Mouse (Mus musculus) thymus, adult 2 months (tissue): ENCODE results near the gene She. TPM values are rescaled to one million over a fixed set of nuclear protein-coding genes. Genes with fewer than 3 reads are reported as not detected.

Experiments
- DNase-seq: peaks from one replicate; pipeline ENCODE4 v3.0.0; 2021
- H3K27ac ChIP-seq: fragments of 200-500 bp; 2 replicates; pipeline ENCODE4 v1.5.1; 2012; ENCODE audit warnings: low read length, control low read depth; ENCODE audit not compliant: control insufficient read depth, insufficient read depth
- H3K27me3 ChIP-seq: fragments of 200-500 bp; 2 replicates; pipeline ENCODE4 v1.6.1; 2012; ENCODE audit warnings: mild to moderate bottlenecking, low read length, moderate library complexity, mixed read lengths; ENCODE audit not compliant: control insufficient read depth, insufficient read depth
- H3K36me3 ChIP-seq: fragments of 200-500 bp; 2 replicates; pipeline ENCODE4 v1.6.1; 2012; ENCODE audit warnings: mild to moderate bottlenecking, low read length, moderate library complexity; ENCODE audit not compliant: control insufficient read depth, insufficient read depth
- H3K4me1 ChIP-seq: fragments of 200-500 bp; replicated peaks from 2 replicates; pipeline ENCODE4 v1.6.1; 2012; ENCODE audit warnings: low read length; ENCODE audit not compliant: control insufficient read depth, insufficient read depth
- H3K4me3 ChIP-seq: fragments of 200-500 bp; 2 replicates; pipeline ENCODE4 v1.5.1; 2012; ENCODE audit warnings: mild to moderate bottlenecking, low read length, control low read depth, moderate library complexity; ENCODE audit not compliant: control insufficient read depth, insufficient read depth
- CTCF ChIP-seq: fragments of 200-500 bp; IDR thresholded peaks from 2 replicates; pipeline ENCODE4 v1.5.1; 2012; ENCODE audit warnings: mild to moderate bottlenecking, control low read depth, low read length, moderate library complexity, borderline replicate concordance; ENCODE audit not compliant: control insufficient read depth, poor library complexity, insufficient read depth; ENCODE audit errors: extremely low read depth
- POLR2A ChIP-seq: fragments of 200-500 bp; IDR thresholded peaks from 2 replicates; pipeline ENCODE4 v1.6.1; 2012; ENCODE audit warnings: mild to moderate bottlenecking, low read length, control low read depth, moderate library complexity; ENCODE audit not compliant: control insufficient read depth, poor library complexity, insufficient read depth; ENCODE audit errors: extremely low read depth
- WGBS: fragments of 180-500 bp; shearing (Covaris S2); methylation state at CpG from one replicate; pipeline ENCODE4 v1.1.7; 2018; 5-methylcytosine and 5-hydroxymethylcytosine counted together
- polyA plus RNA-seq: library from polyadenylated mRNA; depleted of rRNA; stranded (reverse); fragments of >200 nt; gene quantifications from 2 replicates; pipeline ENCODE4 v1.2.3, GENCODE M21; 2012

She gene
- polyA plus RNA-seq, 1 experiment: 0.69 TPM

DNA sequence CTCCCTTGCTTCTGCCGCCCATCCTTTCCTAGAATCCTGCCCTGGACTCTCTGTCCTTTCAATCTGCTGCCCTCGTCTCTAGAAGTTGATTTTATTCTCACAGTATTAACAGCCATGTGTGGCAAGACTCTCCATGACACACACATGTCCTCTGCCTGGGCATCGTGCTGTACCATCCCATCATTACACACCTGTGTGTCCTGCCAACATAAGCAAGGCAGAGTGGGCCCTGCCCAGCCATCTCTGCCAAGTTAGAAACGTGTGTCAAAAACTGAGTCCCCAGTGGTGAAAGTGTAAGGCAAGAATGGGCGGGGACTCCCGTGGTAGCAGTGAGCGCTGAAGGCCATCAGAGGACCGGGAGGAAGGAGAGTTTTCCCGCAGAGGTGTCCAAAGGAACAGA lies 14.6 kb downstream of the She start:
- peaks cover 6% of the 10 kb centered on the region; the same call in 1 of the 2 replicates for H3K4me1 ChIP-seq
- DNase-seq: no peak

DNA sequence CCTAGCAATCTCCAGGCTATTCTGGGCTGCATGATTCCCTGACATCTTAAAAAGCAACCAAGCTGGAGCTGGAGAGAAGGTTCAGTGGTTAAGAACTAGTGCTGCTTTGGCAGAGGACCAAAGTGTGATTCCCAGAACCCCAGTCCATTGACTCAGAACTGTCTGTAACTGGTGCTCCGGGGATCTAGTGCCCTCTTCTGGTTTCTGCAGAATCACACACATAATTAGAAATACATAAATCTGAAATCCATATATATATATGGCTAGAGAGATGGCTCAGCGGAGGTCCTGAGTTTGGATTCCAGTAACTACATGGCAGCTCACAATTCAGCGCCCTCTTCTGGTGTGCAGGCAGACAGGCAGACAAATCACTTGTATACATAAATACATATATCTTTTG lies 16.0 kb downstream of the She start:
- no peak overlapping the region for H3K27ac ChIP-seq
- 90% methylated on average over 3 of the region's 3 CpGs for WGBS

More for the DNA sequence above, 14.6 kb downstream of the She start:
- H3K27me3 ChIP-seq: no peaks in the 10 kb centered on the region
- no peak overlapping the region for H3K4me3 ChIP-seq
- H3K36me3 ChIP-seq: no peaks in the 10 kb centered on the region
- H3K27ac ChIP-seq: no peak overlapping the region
- TF ChIP-seq CTCF (no peak), POLR2A (no peak)
- 90% methylated on average over 9 of the region's 9 CpGs for WGBS

GRCm38 (mm10) chr3:89847596-89847995 lies 16.4 kb downstream of the She start:
- Histone ChIP-seq H3K27ac (no peak overlapping the region), H3K4me3 (no peak overlapping the region), H3K36me3 (no peaks in the 10 kb centered on the region), H3K4me1 (peaks cover 6% of the 10 kb centered on the region; the same call in 1 of the 2 replicates), H3K27me3 (no peaks in the 10 kb centered on the region)
- TF ChIP-seq CTCF: no peak
- no peak for TF ChIP-seq POLR2A
- no peak for DNase-seq
- WGBS: 75% methylated on average over 6 of the region's 6 CpGs

More for the DNA sequence above, 16.0 kb downstream of the She start:
- no peak for TF ChIP-seq POLR2A
- no peak for DNase-seq
- peaks cover 6% of the 10 kb centered on the region; the same call in 1 of the 2 replicates for H3K4me1 ChIP-seq
- H3K4me3 ChIP-seq: no peak overlapping the region
- H3K27me3 ChIP-seq: no peaks in the 10 kb centered on the region
- H3K36me3 ChIP-seq: no peaks in the 10 kb centered on the region

DNA sequence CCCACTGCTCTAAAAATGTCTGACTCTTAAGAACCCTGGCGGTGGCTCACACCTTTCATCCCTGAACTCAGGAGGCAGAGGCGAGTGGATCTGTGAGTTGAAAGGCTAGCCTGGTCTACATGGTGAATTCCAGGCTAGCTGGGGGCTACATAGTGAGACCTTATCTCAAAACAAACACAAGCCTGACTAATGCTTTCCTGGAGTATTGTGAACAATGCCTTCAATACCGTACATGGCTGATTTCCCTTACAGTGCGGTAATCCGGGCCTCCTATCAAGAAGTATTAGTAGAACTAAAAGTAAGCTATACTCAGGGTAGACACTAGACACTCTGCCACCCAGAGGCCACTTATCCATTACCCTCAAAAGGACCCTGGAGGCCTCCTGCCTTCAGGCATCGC lies 16.9 kb downstream of the She start:
- no peaks in the 10 kb centered on the region for H3K27me3 ChIP-seq
- TF ChIP-seq POLR2A (no peak), CTCF (no peak)
- DNase-seq: no peak
- 96% methylated on average over 6 of the region's 6 CpGs for WGBS
- H3K4me1 ChIP-seq: peaks cover 4% of the 10 kb centered on the region; the same call in 1 of the 2 replicates
- H3K36me3 ChIP-seq: no peaks in the 10 kb centered on the region
- no peak overlapping the region for H3K4me3 ChIP-seq
- no peak overlapping the region for H3K27ac ChIP-seq

DNA sequence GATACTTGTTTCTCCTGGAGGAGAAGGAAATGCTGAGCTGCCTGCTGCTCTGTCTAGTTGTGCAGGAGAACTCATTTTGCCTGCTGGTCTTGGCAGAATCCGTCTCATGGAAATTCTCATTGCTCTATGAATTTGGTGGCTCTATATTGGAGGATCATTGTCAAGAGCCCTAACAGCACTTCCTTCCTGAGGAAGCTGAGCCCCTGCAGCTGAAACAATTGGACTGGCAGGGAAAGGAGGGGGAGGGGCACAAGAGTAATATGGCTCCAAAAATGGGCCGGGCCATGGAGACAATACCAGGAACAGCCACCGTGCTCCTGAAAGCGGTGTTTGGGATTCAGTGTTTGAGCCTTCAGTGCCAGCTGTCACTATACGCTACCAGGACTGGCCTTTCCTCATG lies 22.6 kb downstream of the She start:
- Histone ChIP-seq H3K36me3 (no peaks in the 10 kb centered on the region), H3K4me3 (no peak overlapping the region), H3K27ac (no peak overlapping the region), H3K27me3 (no peaks in the 10 kb centered on the region), H3K4me1 (no peaks in the 10 kb centered on the region; the same call in 1 of the 2 replicates)
- no peak for DNase-seq
- TF ChIP-seq CTCF (no peak), POLR2A (no peak)
- WGBS: 85% methylated on average over 5 of the region's 5 CpGs

DNA sequence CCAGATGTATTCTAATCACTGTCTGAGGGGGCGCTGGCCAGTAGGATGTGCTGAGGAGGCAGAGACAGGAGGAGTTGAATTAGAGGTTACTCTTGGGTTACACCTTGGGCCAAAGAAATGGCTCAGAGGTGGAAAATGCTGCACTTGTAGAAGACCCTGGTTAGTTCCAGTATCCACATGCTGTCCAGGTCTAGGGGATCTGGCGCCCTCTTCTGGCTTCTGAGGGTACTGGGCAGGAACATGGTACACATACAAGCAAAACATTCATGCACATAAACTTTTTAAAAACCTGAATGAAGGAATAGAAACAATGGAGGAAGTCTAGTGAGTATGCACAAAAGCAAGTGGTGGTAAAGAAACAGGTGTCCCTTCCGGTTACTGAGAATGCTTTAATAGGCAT lies 26.2 kb downstream of the She start:
- no peaks in the 10 kb centered on the region for H3K36me3 ChIP-seq
- DNase-seq: no peak
- H3K27me3 ChIP-seq: no peaks in the 10 kb centered on the region
- H3K4me1 ChIP-seq: peaks cover 7% of the 10 kb centered on the region
- WGBS: 96% methylated on average over 3 of the region's 3 CpGs
- no peak overlapping the region for H3K27ac ChIP-seq
- no peak for TF ChIP-seq CTCF
- no peak for TF ChIP-seq POLR2A
- no peak overlapping the region for H3K4me3 ChIP-seq

DNA sequence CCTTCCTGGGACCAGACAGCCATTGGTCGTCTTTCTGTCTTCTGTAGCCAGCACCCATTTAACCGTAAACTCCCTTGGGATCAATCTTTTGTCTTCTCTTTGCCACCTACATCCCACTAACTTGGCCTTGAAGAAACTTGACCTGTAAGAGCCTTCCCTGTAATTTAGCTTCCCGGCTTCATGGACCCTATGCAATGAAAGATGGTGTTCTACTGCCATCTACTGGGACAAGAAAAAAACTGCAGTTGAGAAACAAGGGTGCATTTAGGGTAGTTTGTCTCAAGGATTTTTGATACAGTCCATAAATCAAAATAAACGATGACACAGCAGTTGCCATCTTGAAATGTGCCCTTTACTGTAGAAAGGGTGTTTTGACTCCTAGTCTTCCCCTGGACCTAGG lies 27.0 kb downstream of the She start:
- Histone ChIP-seq H3K4me3 (no peak overlapping the region), H3K36me3 (no peaks in the 10 kb centered on the region), H3K27me3 (no peaks in the 10 kb centered on the region), H3K27ac (no peak overlapping the region), H3K4me1 (peaks cover 7% of the 10 kb centered on the region)
- 23% methylated on average over 4 of the region's 4 CpGs for WGBS
- DNase-seq: no peak
- TF ChIP-seq CTCF (no peak), POLR2A (no peak)
